Mouse (Mus musculus): ENCODE data around the gene Dolpp1.
A peak's percentile ranks its signal among the peaks of the same experiment; 100 is the strongest.

Dolpp1 gene

GRCm38 (mm10) chr2:30440701-30441517, 48.9 kb downstream of the Dolpp1 start:
- DNase-seq (ENCODE audit: inconsistent ontology term), result peak; percentile 81

- peak; percentile 99 for DNase-seq (ENCODE audit: inconsistent ontology term)
Measured at GRCm38 (mm10) chr2:30441518-30442497, 49.8 kb downstream of the Dolpp1 start.

- no peak for DNase-seq (ENCODE audit: inconsistent ontology term)
Measured at GRCm38 (mm10) chr2:30442498-30442890, 50.4 kb downstream of the Dolpp1 start.

GRCm38 (mm10) chr2:30443281-30443680, 51.2 kb downstream of the Dolpp1 start:
- DNase-seq (ENCODE audit: inconsistent ontology term), result no peak

GRCm38 (mm10) chr2:30444006-30444405, 52.0 kb downstream of the Dolpp1 start:
- no peak for DNase-seq (ENCODE audit: inconsistent ontology term)

GRCm38 (mm10) chr2:30444450-30444849, 52.4 kb downstream of the Dolpp1 start:
- no peak for DNase-seq (ENCODE audit: inconsistent ontology term)

GRCm38 (mm10) chr2:30445312-30445711, 53.3 kb downstream of the Dolpp1 start:
- DNase-seq (ENCODE audit: inconsistent ontology term), result peak; percentile 90

GRCm38 (mm10) chr2:30446891-30447826, 55.1 kb downstream of the Dolpp1 start:
- DNase-seq (ENCODE audit: inconsistent ontology term), result no peak

GRCm38 (mm10) chr2:30448371-30448770, 56.3 kb downstream of the Dolpp1 start:
- no peak for DNase-seq (ENCODE audit: inconsistent ontology term)

Data from Muller cell, postnatal 12 days (primary cell).